Mouse (Mus musculus): ENCODE data around the gene Habp2. TPM values are rescaled to one million over a fixed set of nuclear protein-coding genes. Genes with fewer than 3 reads are reported as not detected.

Gene Habp2
- polyA plus RNA-seq (2015; fragmentation: Nextera tagmentation; extraction: Ambion mirVana) = 0.20 TPM in 1 of 2 replicates, not detected in the other

GRCm38 (mm10) chr19:56286866-56287265 lies at the start of gene Habp2:
Gene Habp2 (plus strand): TSS chr19:56287137.
- ATAC-seq = no peak
- H3K4me3 ChIP-seq (replicated peaks; ENCODE audit: low read length) = no peak within 1 kb of the TSS
- 73% methylated on average over 7 of the region's 7 CpGs for WGBS
- no peak within 1 kb of the TSS for H3K9ac ChIP-seq (replicated peaks; ENCODE audit: low read depth, low read length)
- H3K9me3 ChIP-seq (ENCODE audit: control insufficient read depth, low read length) = no peaks in the 10 kb centered on the region
- no peaks in the 10 kb centered on the region for H3K36me3 ChIP-seq (ENCODE audit: control insufficient read depth, insufficient read depth)
- H3K27ac ChIP-seq (ENCODE audit: low read length) = no peak within 1 kb of the TSS
- H3K4me1 ChIP-seq (replicated peaks; ENCODE audit: control insufficient read depth, insufficient read depth, low read length) = peaks cover under 1% of the 10 kb centered on the region
- H3K27me3 ChIP-seq (replicated peaks; ENCODE audit: control insufficient read depth, insufficient read depth, low read length) = no peaks in the 10 kb centered on the region
- H3K4me2 ChIP-seq (ENCODE audit: low read length) = no peak within 1 kb of the TSS

GRCm38 (mm10) chr19:56238501-56238900 lies 48.4 kb upstream of the Habp2 start:
- H3K4me1 ChIP-seq (replicated peaks; ENCODE audit: control insufficient read depth, insufficient read depth, low read length) = peaks cover 2% of the 10 kb centered on the region; the same call in 1 of the 2 replicates
- ATAC-seq = no peak
- no peaks in the 10 kb centered on the region for H3K27me3 ChIP-seq (replicated peaks; ENCODE audit: control insufficient read depth, insufficient read depth, low read length)
- no peak overlapping the region for H3K4me3 ChIP-seq (replicated peaks; ENCODE audit: low read length)
- no peaks in the 10 kb centered on the region for H3K36me3 ChIP-seq (ENCODE audit: control insufficient read depth, insufficient read depth)
- no peak overlapping the region for H3K27ac ChIP-seq (ENCODE audit: low read length)
- H3K9ac ChIP-seq (replicated peaks; ENCODE audit: low read depth, low read length) = no peak overlapping the region
- WGBS = 79% methylated on average over 4 of the region's 4 CpGs
- H3K9me3 ChIP-seq (ENCODE audit: control insufficient read depth, low read length) = no peaks in the 10 kb centered on the region
- no peak overlapping the region for H3K4me2 ChIP-seq (ENCODE audit: low read length)

DNA sequence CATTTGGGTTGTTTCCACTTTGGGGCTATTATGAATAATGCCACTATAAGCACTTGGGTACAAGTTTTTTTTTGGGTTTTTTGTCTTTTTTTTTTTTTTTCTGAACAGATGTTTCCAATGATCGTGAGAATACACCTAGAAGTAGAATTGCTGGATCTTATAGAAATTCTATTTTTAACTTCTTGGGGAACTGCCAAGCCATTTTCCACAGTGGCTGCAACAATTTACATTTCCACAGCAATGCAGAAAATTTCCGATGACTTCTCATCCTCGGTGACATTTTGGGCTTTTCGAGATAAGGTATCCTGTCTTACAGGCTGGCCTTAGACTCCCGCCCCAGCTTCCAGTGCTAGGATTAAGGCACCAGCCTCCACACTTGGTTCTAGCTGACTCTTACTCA lies 41.7 kb upstream of the Habp2 start:
- Histone ChIP-seq H3K36me3 (ENCODE audit: control insufficient read depth, insufficient read depth) (no peaks in the 10 kb centered on the region), H3K4me2 (ENCODE audit: low read length) (no peak overlapping the region), H3K4me3 (replicated peaks; ENCODE audit: low read length) (no peak overlapping the region), H3K9me3 (ENCODE audit: control insufficient read depth, low read length) (no peaks in the 10 kb centered on the region), H3K27me3 (replicated peaks; ENCODE audit: control insufficient read depth, insufficient read depth, low read length) (no peaks in the 10 kb centered on the region), H3K27ac (ENCODE audit: low read length) (no peak overlapping the region), H3K9ac (replicated peaks; ENCODE audit: low read depth, low read length) (no peak overlapping the region), H3K4me1 (replicated peaks; ENCODE audit: control insufficient read depth, insufficient read depth, low read length) (no peaks in the 10 kb centered on the region)
- no peak for ATAC-seq
- 89% methylated on average over 5 of the region's 5 CpGs for WGBS

DNA sequence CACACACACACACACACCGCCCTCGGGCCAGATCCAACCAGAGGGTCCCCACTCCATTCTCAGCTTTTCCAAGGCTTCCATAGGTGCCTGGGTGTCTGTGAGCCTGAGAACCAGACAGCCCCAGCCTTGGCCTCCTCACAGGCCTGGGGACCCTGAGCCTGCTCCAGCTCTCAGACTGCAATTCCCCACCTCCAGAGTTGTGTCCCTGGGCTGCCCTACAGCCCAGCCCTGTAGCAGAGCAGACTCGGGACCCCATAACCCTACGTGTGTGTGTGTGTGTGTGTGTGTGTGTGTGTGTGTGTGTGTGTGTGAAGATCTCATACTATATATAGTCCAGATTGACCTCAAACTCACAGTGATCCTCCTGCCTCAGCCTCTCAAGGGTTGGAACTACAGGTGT lies 34.1 kb upstream of the Habp2 start:
- WGBS = 86% methylated on average over 4 of the region's 4 CpGs
- no peak overlapping the region for H3K4me2 ChIP-seq (ENCODE audit: low read length)
- no peak overlapping the region for H3K4me3 ChIP-seq (replicated peaks; ENCODE audit: low read length)
- no peak for ATAC-seq
- H3K36me3 ChIP-seq (ENCODE audit: control insufficient read depth, insufficient read depth) = no peaks in the 10 kb centered on the region
- no peaks in the 10 kb centered on the region for H3K4me1 ChIP-seq (replicated peaks; ENCODE audit: control insufficient read depth, insufficient read depth, low read length)
- H3K9ac ChIP-seq (replicated peaks; ENCODE audit: low read depth, low read length) = no peak overlapping the region
- 0 out of 2 replicates have a peak, but pooled peaks cover 4% of the 10 kb centered on the region for H3K27me3 ChIP-seq (replicated peaks; ENCODE audit: control insufficient read depth, insufficient read depth, low read length)
- H3K9me3 ChIP-seq (ENCODE audit: control insufficient read depth, low read length) = no peaks in the 10 kb centered on the region
- H3K27ac ChIP-seq (ENCODE audit: low read length) = no peak overlapping the region

DNA sequence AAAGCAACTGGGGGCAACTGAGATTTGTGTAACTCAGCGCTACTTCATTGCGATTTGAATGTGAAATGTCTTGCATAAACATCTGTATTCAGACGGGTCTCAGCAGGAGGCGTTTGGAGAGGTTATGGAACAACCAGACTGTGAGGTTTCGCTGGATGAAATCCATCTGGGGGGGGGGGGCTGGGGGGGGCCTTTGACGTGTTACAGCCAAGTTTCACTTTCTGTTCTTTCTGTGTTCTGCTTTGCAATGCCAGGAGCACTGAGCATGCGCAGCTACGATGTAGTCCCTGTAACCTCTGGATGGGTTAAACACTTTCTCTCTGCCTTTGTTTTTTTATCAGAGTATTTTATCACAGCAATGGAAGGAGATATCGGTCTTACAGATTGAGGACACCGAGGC lies 33.7 kb upstream of the Habp2 start:
- Histone ChIP-seq H3K27ac (ENCODE audit: low read length) (no peak overlapping the region), H3K9ac (replicated peaks; ENCODE audit: low read depth, low read length) (no peak overlapping the region), H3K9me3 (ENCODE audit: control insufficient read depth, low read length) (no peaks in the 10 kb centered on the region), H3K36me3 (ENCODE audit: control insufficient read depth, insufficient read depth) (no peaks in the 10 kb centered on the region), H3K4me2 (ENCODE audit: low read length) (no peak overlapping the region), H3K27me3 (replicated peaks; ENCODE audit: control insufficient read depth, insufficient read depth, low read length) (0 out of 2 replicates have a peak, but pooled peaks cover 4% of the 10 kb centered on the region), H3K4me3 (replicated peaks; ENCODE audit: low read length) (no peak overlapping the region), H3K4me1 (replicated peaks; ENCODE audit: control insufficient read depth, insufficient read depth, low read length) (no peaks in the 10 kb centered on the region)
- ATAC-seq = no peak
- 67% methylated on average over 10 of the region's 10 CpGs for WGBS

GRCm38 (mm10) chr19:56254751-56255150 lies 32.2 kb upstream of the Habp2 start:
- Histone ChIP-seq H3K4me3 (replicated peaks; ENCODE audit: low read length) (no peak overlapping the region), H3K4me1 (replicated peaks; ENCODE audit: control insufficient read depth, insufficient read depth, low read length) (no peaks in the 10 kb centered on the region), H3K4me2 (ENCODE audit: low read length) (no peak overlapping the region), H3K9ac (replicated peaks; ENCODE audit: low read depth, low read length) (no peak overlapping the region), H3K27me3 (replicated peaks; ENCODE audit: control insufficient read depth, insufficient read depth, low read length) (0 out of 2 replicates have a peak, but pooled peaks cover 4% of the 10 kb centered on the region), H3K36me3 (ENCODE audit: control insufficient read depth, insufficient read depth) (no peaks in the 10 kb centered on the region), H3K27ac (ENCODE audit: low read length) (no peak overlapping the region), H3K9me3 (ENCODE audit: control insufficient read depth, low read length) (no peaks in the 10 kb centered on the region)
- 44% methylated on average over 7 of the region's 7 CpGs for WGBS
- no peak for ATAC-seq

DNA sequence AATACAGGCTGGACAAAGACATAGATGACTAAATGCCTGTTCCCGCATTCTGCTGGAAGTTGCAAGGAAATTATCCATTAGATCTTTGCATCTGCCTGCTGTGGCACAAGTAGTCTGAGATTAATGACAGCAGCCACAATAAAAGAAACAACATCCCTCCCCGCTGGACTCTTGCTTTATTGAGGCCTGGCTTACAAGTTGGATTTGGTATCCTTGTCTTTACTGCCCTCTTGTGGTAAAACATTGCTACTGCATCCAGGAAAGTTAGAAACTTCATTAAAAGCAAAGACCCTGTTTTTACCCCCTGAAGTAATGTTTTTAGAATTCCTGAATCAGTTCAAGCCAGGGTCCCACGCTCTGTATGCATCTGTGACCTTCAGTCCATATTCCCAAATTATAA lies 31.4 kb upstream of the Habp2 start:
- Histone ChIP-seq H3K9ac (replicated peaks; ENCODE audit: low read depth, low read length) (no peak overlapping the region), H3K4me3 (replicated peaks; ENCODE audit: low read length) (no peak overlapping the region), H3K27ac (ENCODE audit: low read length) (no peak overlapping the region), H3K4me1 (replicated peaks; ENCODE audit: control insufficient read depth, insufficient read depth, low read length) (no peaks in the 10 kb centered on the region), H3K4me2 (ENCODE audit: low read length) (no peak overlapping the region), H3K36me3 (ENCODE audit: control insufficient read depth, insufficient read depth) (no peaks in the 10 kb centered on the region), H3K27me3 (replicated peaks; ENCODE audit: control insufficient read depth, insufficient read depth, low read length) (0 out of 2 replicates have a peak, but pooled peaks cover 4% of the 10 kb centered on the region), H3K9me3 (ENCODE audit: control insufficient read depth, low read length) (no peaks in the 10 kb centered on the region)
- 16% methylated on average over 3 of the region's 3 CpGs for WGBS
- ATAC-seq = no peak

DNA sequence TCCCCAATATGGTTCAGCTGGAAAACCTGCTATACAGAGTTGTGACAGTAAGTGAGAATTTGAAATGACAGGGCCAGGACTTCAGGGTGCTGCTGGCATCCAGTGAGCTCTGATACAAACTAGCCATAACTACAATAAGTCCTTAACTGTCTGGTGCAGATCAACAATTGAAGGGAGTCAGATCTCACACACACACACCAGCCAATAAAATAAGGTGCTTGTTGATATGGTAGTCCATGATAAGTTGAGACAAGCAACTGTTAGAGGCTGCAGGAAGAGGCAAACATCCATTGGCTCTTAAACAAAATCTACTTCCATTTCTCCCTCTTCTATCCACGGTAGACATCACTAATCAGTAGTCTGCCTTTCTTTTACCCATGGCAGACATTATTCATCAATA lies 30.7 kb upstream of the Habp2 start:
- H3K4me2 ChIP-seq (ENCODE audit: low read length) = no peak overlapping the region
- H3K36me3 ChIP-seq (ENCODE audit: control insufficient read depth, insufficient read depth) = no peaks in the 10 kb centered on the region
- no peak for ATAC-seq
- 0 out of 2 replicates have a peak, but pooled peaks cover 4% of the 10 kb centered on the region for H3K27me3 ChIP-seq (replicated peaks; ENCODE audit: control insufficient read depth, insufficient read depth, low read length)
- H3K9me3 ChIP-seq (ENCODE audit: control insufficient read depth, low read length) = no peaks in the 10 kb centered on the region
- H3K4me3 ChIP-seq (replicated peaks; ENCODE audit: low read length) = no peak overlapping the region
- H3K27ac ChIP-seq (ENCODE audit: low read length) = no peak overlapping the region
- H3K4me1 ChIP-seq (replicated peaks; ENCODE audit: control insufficient read depth, insufficient read depth, low read length) = no peaks in the 10 kb centered on the region
- no peak overlapping the region for H3K9ac ChIP-seq (replicated peaks; ENCODE audit: low read depth, low read length)
- 52% methylated on average over 1 of the region's 1 CpGs for WGBS

DNA sequence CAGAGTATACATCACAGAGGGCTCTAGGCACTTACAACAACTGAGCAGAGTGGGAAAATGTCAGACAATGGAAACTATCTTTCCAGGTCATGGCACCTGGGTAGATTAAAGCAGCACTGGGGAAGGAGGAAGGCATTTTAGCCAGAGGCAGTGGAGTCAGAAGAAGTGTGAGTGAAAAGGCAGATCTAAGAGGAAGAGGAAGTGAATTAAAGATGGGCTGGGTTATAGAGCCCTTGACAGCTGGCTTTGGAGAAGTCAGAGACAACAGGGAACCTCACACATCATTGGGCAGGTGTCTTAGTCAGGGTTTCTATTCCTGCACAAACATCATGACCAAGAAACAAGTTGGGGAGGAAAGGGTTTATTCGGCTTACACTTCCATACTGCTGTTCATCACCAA lies 30.2 kb upstream of the Habp2 start:
- Histone ChIP-seq H3K27me3 (replicated peaks; ENCODE audit: control insufficient read depth, insufficient read depth, low read length) (0 out of 2 replicates have a peak, but pooled peaks cover 4% of the 10 kb centered on the region), H3K36me3 (ENCODE audit: control insufficient read depth, insufficient read depth) (no peaks in the 10 kb centered on the region), H3K4me2 (ENCODE audit: low read length) (no peak overlapping the region), H3K9ac (replicated peaks; ENCODE audit: low read depth, low read length) (no peak overlapping the region), H3K9me3 (ENCODE audit: control insufficient read depth, low read length) (no peaks in the 10 kb centered on the region), H3K4me1 (replicated peaks; ENCODE audit: control insufficient read depth, insufficient read depth, low read length) (no peaks in the 10 kb centered on the region), H3K27ac (ENCODE audit: low read length) (no peak overlapping the region), H3K4me3 (replicated peaks; ENCODE audit: low read length) (no peak overlapping the region)
- no peak for ATAC-seq
- WGBS = 100% methylated on average over 1 of the region's 1 CpGs

DNA sequence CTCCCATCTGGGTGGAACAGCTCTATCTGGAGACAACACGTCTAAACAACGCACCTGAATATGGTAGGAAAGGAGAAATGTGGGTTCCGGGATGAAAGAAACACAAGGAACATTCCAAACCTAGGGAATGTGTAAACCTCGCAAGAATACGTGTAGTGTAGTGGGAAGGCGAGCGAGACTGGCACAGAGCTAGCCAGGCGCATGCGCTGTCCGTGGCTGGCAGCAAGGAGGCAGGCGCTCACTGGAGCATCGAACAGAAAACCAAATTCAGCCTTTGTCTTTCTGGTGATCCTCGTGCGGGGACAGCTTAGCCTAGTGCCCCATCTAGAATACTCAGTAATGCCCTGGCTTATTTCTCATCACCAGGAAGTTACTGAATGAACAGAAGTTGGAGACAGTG lies 23.2 kb upstream of the Habp2 start:
- H3K36me3 ChIP-seq (ENCODE audit: control insufficient read depth, insufficient read depth) = no peaks in the 10 kb centered on the region
- H3K4me1 ChIP-seq (replicated peaks; ENCODE audit: control insufficient read depth, insufficient read depth, low read length) = no peaks in the 10 kb centered on the region
- H3K27me3 ChIP-seq (replicated peaks; ENCODE audit: control insufficient read depth, insufficient read depth, low read length) = no peaks in the 10 kb centered on the region
- no peak overlapping the region for H3K4me3 ChIP-seq (replicated peaks; ENCODE audit: low read length)
- H3K9me3 ChIP-seq (ENCODE audit: control insufficient read depth, low read length) = no peaks in the 10 kb centered on the region
- no peak for ATAC-seq
- no peak overlapping the region for H3K27ac ChIP-seq (ENCODE audit: low read length)
- no peak overlapping the region for H3K9ac ChIP-seq (replicated peaks; ENCODE audit: low read depth, low read length)
- no peak overlapping the region for H3K4me2 ChIP-seq (ENCODE audit: low read length)
- 75% methylated on average over 14 of the region's 14 CpGs for WGBS
